Mouse (Mus musculus) ES-Bruce4 (cell line): ENCODE results near the gene Exoc4. TPM values are rescaled to one million over a fixed set of nuclear protein-coding genes. Genes with fewer than 3 reads are reported as not detected.

Experiments used
- H3K27ac ChIP-seq: 2 replicates; pipeline ENCODE4 v1.5.1; 2012; ENCODE audit warnings: low read length, inconsistent platforms; ENCODE audit not compliant: insufficient read depth
- H3K27me3 ChIP-seq: 2 replicates; pipeline ENCODE4 v1.6.1; 2012; ENCODE audit warnings: mild to moderate bottlenecking, low read length, inconsistent platforms; ENCODE audit not compliant: control insufficient read depth, poor library complexity, insufficient read depth, severe bottlenecking
- H3K36me3 ChIP-seq: 2 replicates; pipeline ENCODE4 v1.6.1; 2012; ENCODE audit warnings: inconsistent platforms, mild to moderate bottlenecking, low read length, moderate library complexity; ENCODE audit not compliant: control insufficient read depth, poor library complexity, insufficient read depth, severe bottlenecking
- H3K4me1 ChIP-seq: one replicate; pipeline ENCODE4 v1.8.1; 2011; ENCODE audit warnings: low read length; ENCODE audit not compliant: control insufficient read depth, insufficient read depth
- H3K4me3 ChIP-seq: 2 replicates; pipeline ENCODE4 v1.5.1; 2011; ENCODE audit warnings: low read depth, mild to moderate bottlenecking, low read length
- H3K9ac ChIP-seq: 2 replicates; pipeline ENCODE4 v1.6.1; 2012; ENCODE audit warnings: low read depth, mild to moderate bottlenecking, inconsistent platforms; ENCODE audit not compliant: poor library complexity, severe bottlenecking
- H3K9me3 ChIP-seq: replicated peaks from 2 replicates; pipeline ENCODE4 v1.6.1; 2012; ENCODE audit warnings: mild to moderate bottlenecking, low read length, inconsistent platforms; ENCODE audit not compliant: control insufficient read depth, poor library complexity, insufficient read depth, severe bottlenecking
- CTCF ChIP-seq: IDR thresholded peaks from one replicate; pipeline ENCODE4 v1.8.1; 2011; ENCODE audit warnings: low read depth, low read length
- EP300 ChIP-seq: IDR thresholded peaks from 2 replicates; pipeline ENCODE4 v1.6.1; 2011; ENCODE audit warnings: low read depth, low read length; ENCODE audit not compliant: insufficient read depth
- POLR2A ChIP-seq: IDR thresholded peaks from one replicate; pipeline ENCODE4 v1.8.1; 2011; ENCODE audit warnings: low read length; ENCODE audit not compliant: insufficient read depth
- polyA plus RNA-seq: library from polyadenylated mRNA; stranded (reverse); fragments of >200 nt; gene quantifications from 2 replicates; pipeline ENCODE4 v1.2.4, GENCODE M21; 2011; ENCODE audit warnings: low read depth; ENCODE audit not compliant: missing spikeins, insufficient read depth, insufficient read length

Exoc4 gene
- polyA plus RNA-seq, 1 experiment = 158 TPM

DNA sequence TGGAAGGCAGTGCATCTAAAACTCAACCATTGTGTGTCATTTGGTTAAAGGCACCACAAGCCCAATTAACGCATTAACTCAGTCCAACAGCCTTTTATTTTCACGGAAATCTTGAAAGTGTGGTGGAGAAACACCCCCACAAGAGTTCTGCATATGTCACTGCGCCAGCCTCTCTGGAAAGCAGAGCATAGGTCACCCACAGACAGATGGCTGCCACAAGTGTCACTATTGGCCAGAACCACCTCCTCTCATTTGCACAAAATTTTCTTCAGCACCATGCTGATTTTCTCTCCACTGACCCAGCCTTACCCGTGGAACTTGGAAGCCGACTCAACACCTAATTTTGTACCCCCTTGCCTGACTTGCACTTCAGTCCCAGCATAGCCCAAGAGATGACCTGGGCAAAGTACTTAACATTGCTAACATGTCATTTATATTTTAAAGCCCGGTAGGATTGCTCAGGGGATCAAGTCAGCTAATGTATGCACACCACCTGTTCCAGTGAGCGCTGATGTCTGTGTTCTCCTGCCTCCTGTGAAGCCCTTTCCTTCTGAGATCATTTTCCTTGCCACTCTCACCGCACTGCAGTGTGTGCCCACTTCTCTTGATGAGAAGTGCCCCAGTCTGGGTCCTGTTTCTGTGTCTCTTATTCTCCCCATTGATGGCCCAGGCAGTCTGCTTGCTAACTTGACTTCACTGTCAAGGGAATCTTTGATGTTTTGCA lies 625.6 kb downstream of the Exoc4 start:
- no peaks in the 10 kb centered on the region for H3K27me3 ChIP-seq
- no peak overlapping the region for H3K9ac ChIP-seq
- H3K9me3 ChIP-seq = no peaks in the 10 kb centered on the region
- H3K27ac ChIP-seq = no peak overlapping the region
- H3K4me3 ChIP-seq = no peak overlapping the region
- H3K36me3 ChIP-seq = no peaks in the 10 kb centered on the region
- no peak for TF ChIP-seq POLR2A
- no peak for TF ChIP-seq EP300
- no peak for TF ChIP-seq CTCF
- no peaks in the 10 kb centered on the region for H3K4me1 ChIP-seq

- Histone ChIP-seq H3K27me3 (no peaks in the 10 kb centered on the region), H3K36me3 (no peaks in the 10 kb centered on the region), H3K27ac (no peak overlapping the region), H3K4me1 (no peaks in the 10 kb centered on the region), H3K4me3 (no peak overlapping the region), H3K9me3 (no peaks in the 10 kb centered on the region), H3K9ac (no peak overlapping the region)
- TF ChIP-seq EP300 (no peak), POLR2A (no peak), CTCF (no peak)
Measured at GRCm38 (mm10) chr6:33884141-33884683, 635.3 kb downstream of the Exoc4 start.

- Histone ChIP-seq H3K27ac (no peak overlapping the region), H3K9ac (no peak overlapping the region), H3K4me1 (no peaks in the 10 kb centered on the region), H3K4me3 (no peak overlapping the region), H3K36me3 (no peaks in the 10 kb centered on the region), H3K27me3 (no peaks in the 10 kb centered on the region), H3K9me3 (no peaks in the 10 kb centered on the region)
- no peak for TF ChIP-seq CTCF
- no peak for TF ChIP-seq POLR2A
- no peak for TF ChIP-seq EP300
Measured at GRCm38 (mm10) chr6:33886941-33887340, 638.1 kb downstream of the Exoc4 start.

GRCm38 (mm10) chr6:33890926-33891325 lies 642.0 kb downstream of the Exoc4 start:
- Histone ChIP-seq H3K27me3 (no peaks in the 10 kb centered on the region), H3K4me3 (no peak overlapping the region), H3K36me3 (no peaks in the 10 kb centered on the region), H3K9ac (no peak overlapping the region), H3K4me1 (no peaks in the 10 kb centered on the region), H3K9me3 (no peaks in the 10 kb centered on the region), H3K27ac (no peak overlapping the region)
- no peak for TF ChIP-seq POLR2A

DNA sequence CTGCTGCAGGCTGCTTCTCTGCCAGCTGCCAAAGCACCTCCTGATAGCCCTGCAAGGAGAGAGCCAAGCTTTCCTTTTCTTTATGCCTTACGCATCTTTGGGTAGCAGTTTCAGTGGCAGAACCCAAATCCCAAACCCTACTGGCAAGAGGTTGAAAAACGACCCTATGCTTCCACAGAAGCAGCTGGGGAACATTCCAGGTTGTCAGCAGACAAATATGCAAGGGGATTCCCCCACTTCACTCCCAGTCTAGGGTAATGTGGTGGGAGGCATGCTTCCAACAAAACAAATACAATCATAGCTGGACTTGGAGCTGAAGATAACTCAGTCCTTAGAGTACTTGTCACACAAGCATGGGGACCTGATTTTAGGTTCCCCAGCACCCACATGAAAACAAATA lies 643.3 kb downstream of the Exoc4 start:
- TF ChIP-seq EP300 = no peak
- no peak for TF ChIP-seq CTCF
- no peak for TF ChIP-seq POLR2A
- no peak overlapping the region for H3K27ac ChIP-seq
- no peaks in the 10 kb centered on the region for H3K4me1 ChIP-seq
- H3K4me3 ChIP-seq = no peak overlapping the region
- H3K9ac ChIP-seq = no peak overlapping the region
- no peaks in the 10 kb centered on the region for H3K36me3 ChIP-seq
- no peaks in the 10 kb centered on the region for H3K27me3 ChIP-seq
- no peaks in the 10 kb centered on the region for H3K9me3 ChIP-seq

GRCm38 (mm10) chr6:33899973-33900372 lies 651.1 kb downstream of the Exoc4 start:
- H3K27me3 ChIP-seq = no peaks in the 10 kb centered on the region
- no peaks in the 10 kb centered on the region for H3K36me3 ChIP-seq
- no peaks in the 10 kb centered on the region for H3K9me3 ChIP-seq
- H3K4me3 ChIP-seq = no peak overlapping the region
- TF ChIP-seq EP300 (no peak), POLR2A (no peak), CTCF (no peak)
- no peaks in the 10 kb centered on the region for H3K4me1 ChIP-seq
- no peak overlapping the region for H3K27ac ChIP-seq
- no peak overlapping the region for H3K9ac ChIP-seq
